Comparison of ENCODE assay signal across 24 mouse cellular contexts in the genomic region with DNA sequence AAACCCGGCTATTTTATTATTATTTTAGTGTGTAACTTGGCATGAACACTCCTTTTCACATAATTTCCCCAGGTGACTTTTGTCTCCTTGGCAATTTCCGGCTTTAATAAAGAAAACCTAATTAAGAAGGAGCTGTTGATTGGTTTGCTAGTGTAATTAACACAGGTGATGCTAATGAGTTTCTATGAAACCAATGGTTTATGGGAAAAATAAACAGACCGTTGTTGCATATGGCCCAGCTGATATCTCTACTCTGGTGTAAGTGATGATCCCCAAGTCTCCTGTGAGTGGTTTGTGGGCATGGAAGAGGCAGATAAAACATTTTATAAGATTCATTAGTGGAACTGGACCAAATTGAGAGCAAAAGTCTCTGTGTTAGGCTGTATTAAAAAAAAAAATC.
A peak's percentile ranks its signal among the peaks of the same experiment; 100 is the strongest.
DNase-seq lines count a peak whose midpoint lies in the region; ATAC-seq and TF ChIP-seq lines count a peak whose summit lies in the region.
"Had no signal": no experiment of that assay in that cellular context is flagged by ENCODE, and none has a peak within 500 bp of the region (broad histone marks: within the 10 kb centered on the region; RNA-seq: fewer than 3 reads in every experiment).

No protein-coding gene starts in this region.

- ATAC-seq in hindbrain, embryonic 16.5 days, result 0 out of 2 replicates have a peak, but pooled peaks have one; percentile 40
- no peak for ATAC-seq in hindbrain, embryonic 11.5 days (ENCODE audit: low FRiP score)
- peak; percentile 68 for ATAC-seq in neural tube, embryonic 15.5 days (ENCODE audit: low FRiP score)
- ATAC-seq: activated CD4-positive, CD25-positive, alpha-beta regulatory T cell, adult 4 months; forebrain, embryonic 14.5 days; forebrain, postnatal 0 days had no signal

- H3K4me1 ChIP-seq in hindbrain, embryonic 16.5 days (ENCODE audit: control insufficient read depth, insufficient read depth, low read depth, low read length), result peaks cover 4% of the 10 kb centered on the region; the same call in 1 of the 2 replicates
- H3K4me1 ChIP-seq in hindbrain, embryonic 11.5 days (replicated peaks; ENCODE audit: control insufficient read depth, insufficient read depth, low read length), result no peaks in the 10 kb centered on the region
- H3K4me1 ChIP-seq in neural tube, embryonic 15.5 days, result peaks cover 31% of the 10 kb centered on the region
- H3K4me1 ChIP-seq: embryonic facial prominence, embryonic 15.5 days had no signal

- H3K27ac ChIP-seq in hindbrain, embryonic 16.5 days (ENCODE audit: low read depth, low read length), result no peak overlapping the region
- H3K27ac ChIP-seq in hindbrain, embryonic 11.5 days (ENCODE audit: low read depth, low read length), result no peak overlapping the region
- H3K27ac ChIP-seq in neural tube, embryonic 15.5 days (replicated peaks), result no peak overlapping the region
- H3K27ac ChIP-seq: embryonic facial prominence, embryonic 12.5 days; embryonic facial prominence, embryonic 15.5 days; gastrocnemius, adult 2 months; heart, embryonic 15.5 days had no signal

- no peaks in the 10 kb centered on the region for H3K9me3 ChIP-seq in hindbrain, embryonic 16.5 days (ENCODE audit: control insufficient read depth, low read length)
- H3K9me3 ChIP-seq in hindbrain, embryonic 11.5 days (ENCODE audit: control insufficient read depth, low read length), result no peaks in the 10 kb centered on the region
- no peaks in the 10 kb centered on the region for H3K9me3 ChIP-seq in neural tube, embryonic 15.5 days (replicated peaks)
- H3K9me3 ChIP-seq: embryonic facial prominence, embryonic 12.5 days; embryonic facial prominence, embryonic 15.5 days; heart, embryonic 12.5 days; heart, embryonic 15.5 days had no signal

- no peak for TF ChIP-seq CTCF in brain, embryonic 14.5 days (IDR thresholded peaks at IDR 0.05; ENCODE audit: borderline replicate concordance, extremely low read depth, insufficient read depth, insufficient read length)

- DNase-seq in heart, adult 11 months, result peak; percentile 19
- DNase-seq in heart, postnatal 4 days, result no peak
- no peak for DNase-seq in hindbrain, embryonic 11.5 days (ENCODE audit: low spot score)
- DNase-seq in brain, embryonic 14.5 days (ENCODE audit: low read depth), result peak; percentile 45
- DNase-seq in thymus, postnatal 36 days, result no peak
- DNase-seq: adrenal gland, adult 8-10 months; adrenal gland, postnatal 25 days; cerebellum, adult 18-20 months; cerebellum, adult 9-10 months; cerebellum, postnatal 14 days; forebrain, postnatal 0 days; gastrocnemius, adult 2 months; gastrocnemius, postnatal 14 days; heart, adult 18-20 months; heart, postnatal 10 days; heart, postnatal 36 days had no signal

- no peak overlapping the region for H3K4me3 ChIP-seq in hindbrain, embryonic 16.5 days (ENCODE audit: low read length)
- H3K4me3 ChIP-seq in hindbrain, embryonic 11.5 days (ENCODE audit: low read depth, low read length), result no peak overlapping the region
- H3K4me3 ChIP-seq in neural tube, embryonic 15.5 days (replicated peaks), result no peak overlapping the region
- H3K4me3 ChIP-seq: embryonic facial prominence, embryonic 12.5 days; embryonic facial prominence, embryonic 15.5 days; gastrocnemius, adult 2 months; heart, embryonic 12.5 days; heart, embryonic 15.5 days had no signal

- 63% methylated on average over 3 of the region's 3 CpGs for WGBS in hindbrain, embryonic 16.5 days
- 94% methylated on average over 3 of the region's 3 CpGs for whole genome bisulfite sequencing in hindbrain, embryonic 11.5 days
- WGBS in neural tube, embryonic 15.5 days, result 38% methylated on average over 3 of the region's 3 CpGs

- no peak for TF ChIP-seq POLR2A in brain, embryonic 14.5 days (IDR thresholded peaks at IDR 0.05; ENCODE audit: borderline replicate concordance, extremely low read depth, insufficient read depth, insufficient read length, poor library complexity, severe bottlenecking)

- H3K36me3 ChIP-seq in hindbrain, embryonic 16.5 days (ENCODE audit: control insufficient read depth, insufficient read depth, low read length), result no peaks in the 10 kb centered on the region
- H3K36me3 ChIP-seq in hindbrain, embryonic 11.5 days (ENCODE audit: control insufficient read depth, insufficient read depth, low read length), result no peaks in the 10 kb centered on the region
- H3K36me3 ChIP-seq in neural tube, embryonic 15.5 days, result no peaks in the 10 kb centered on the region
- H3K36me3 ChIP-seq: embryonic facial prominence, embryonic 12.5 days; embryonic facial prominence, embryonic 15.5 days; heart, embryonic 12.5 days; heart, embryonic 15.5 days had no signal

- H3K4me2 ChIP-seq in hindbrain, embryonic 16.5 days (ENCODE audit: low read length), result no peak overlapping the region
- no peak overlapping the region for H3K4me2 ChIP-seq in hindbrain, embryonic 11.5 days (replicated peaks; ENCODE audit: low read depth, low read length)
- H3K4me2 ChIP-seq in neural tube, embryonic 15.5 days, result no peak overlapping the region
- H3K4me2 ChIP-seq: embryonic facial prominence, embryonic 12.5 days; embryonic facial prominence, embryonic 15.5 days; heart, embryonic 12.5 days; heart, embryonic 15.5 days had no signal

- H3K9ac ChIP-seq in hindbrain, embryonic 16.5 days (ENCODE audit: low read depth, low read length), result no peak overlapping the region
- H3K9ac ChIP-seq in hindbrain, embryonic 11.5 days (ENCODE audit: low read depth, low read length), result no peak overlapping the region
- no peak overlapping the region for H3K9ac ChIP-seq in neural tube, embryonic 15.5 days (replicated peaks)
- H3K9ac ChIP-seq: embryonic facial prominence, embryonic 12.5 days; embryonic facial prominence, embryonic 15.5 days; forebrain, postnatal 0 days; heart, embryonic 12.5 days; heart, embryonic 15.5 days had no signal

- H3K27me3 ChIP-seq in hindbrain, embryonic 16.5 days (replicated peaks; ENCODE audit: control insufficient read depth, insufficient read depth, low read length), result no peaks in the 10 kb centered on the region
- H3K27me3 ChIP-seq in hindbrain, embryonic 11.5 days (ENCODE audit: control insufficient read depth, insufficient read depth, low read length), result no peaks in the 10 kb centered on the region
- H3K27me3 ChIP-seq in neural tube, embryonic 15.5 days (replicated peaks), result no peaks in the 10 kb centered on the region
- H3K27me3 ChIP-seq: embryonic facial prominence, embryonic 12.5 days; embryonic facial prominence, embryonic 15.5 days; heart, embryonic 12.5 days; heart, embryonic 15.5 days had no signal

Comparison
In these comparisons a context has a peak if more than half of its experiments do, and no peak if none do; other contexts are left out.
1. DNase-seq: peak in heart, adult 11 months (single experiment) and brain, embryonic 14.5 days (single experiment); none in heart, postnatal 4 days (single experiment), hindbrain, embryonic 11.5 days (single experiment) and thymus, postnatal 36 days (0 of 2).